Mouse (Mus musculus) spleen, adult 2 months (tissue): ENCODE measurements around the gene Notch2.
A peak's percentile ranks its signal among the peaks of the same experiment; 100 is the strongest.

ENCODE experiments used
- CTCF ChIP-seq: fragments of 200-500 bp; IDR thresholded peaks from 2 replicates; pipeline ENCODE4 v1.5.1; 2011; ENCODE audit warnings: mild to moderate bottlenecking, inconsistent platforms; ENCODE audit not compliant: insufficient read depth, insufficient read length, insufficient replicate concordance; ENCODE audit errors: extremely low read depth
- POLR2A ChIP-seq: fragments of 200-500 bp; IDR thresholded peaks from 2 replicates; pipeline ENCODE4 v1.6.1; 2011; ENCODE audit warnings: low read depth, low read length, inconsistent platforms

GRCm38 (mm10) chr3:98180805-98181204 is 167.5 kb downstream of the Notch2 start:
- TF ChIP-seq CTCF = peak; percentile 2; the same call in 1 of the 2 replicates
- TF ChIP-seq POLR2A = no peak
